Mouse (Mus musculus) adipocyte (in vitro differentiated cells): ENCODE results near the gene Ccdc122.

Experiments used
- DNase-seq: peaks from one replicate; pipeline ENCODE4 v3.0.0-alpha.2; 2016; ENCODE audit warnings: low spot score

The Ccdc122 gene

DNA sequence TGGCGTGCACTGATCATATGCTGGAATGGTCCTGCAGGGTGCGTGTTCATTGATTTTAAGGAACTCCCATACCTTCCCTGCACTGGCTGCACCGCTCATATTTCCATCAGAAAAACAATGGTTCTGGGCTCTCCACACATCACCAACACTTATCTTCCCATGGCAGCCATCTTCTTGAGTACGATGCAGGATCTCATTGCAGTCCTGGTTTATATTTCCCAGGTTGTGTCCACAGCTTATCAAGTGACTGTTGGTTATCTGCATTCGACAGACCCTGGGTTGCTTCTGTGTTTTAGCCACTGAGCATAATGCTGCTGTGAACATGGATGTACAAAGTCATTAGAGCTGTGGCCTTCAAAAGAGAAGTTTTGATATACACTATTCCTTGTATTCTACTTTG is 94.0 kb downstream of the Ccdc122 start:
- DNase-seq, result no peak

DNA sequence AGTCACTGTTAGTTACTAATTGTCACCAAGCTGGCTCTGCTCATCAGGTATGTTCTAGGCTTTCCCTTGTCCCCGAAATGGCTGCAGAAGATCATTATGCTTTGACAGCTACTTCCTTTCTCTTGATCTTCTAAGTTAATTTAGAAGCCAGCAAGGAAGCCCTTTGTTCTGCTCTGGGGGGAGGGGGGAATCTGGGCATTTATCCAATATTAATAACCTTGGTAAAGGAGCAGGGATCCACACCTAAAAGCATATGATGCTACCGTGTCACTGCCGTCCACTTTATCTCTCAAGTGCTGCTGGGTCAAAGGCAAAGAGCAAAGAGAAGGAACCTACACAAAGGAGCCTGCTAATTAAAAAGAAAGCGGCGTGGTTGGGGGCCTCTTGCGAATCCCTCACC is 100.4 kb downstream of the Ccdc122 start:
- DNase-seq, result no peak

GRCm38 (mm10) chr14:77141324-77142282 is 105.0 kb downstream of the Ccdc122 start:
- peak; percentile 85 for DNase-seq

- peak; percentile 7 for DNase-seq
Measured at GRCm38 (mm10) chr14:77145103-77145502, 108.5 kb downstream of the Ccdc122 start.

- no peak for DNase-seq
Measured at GRCm38 (mm10) chr14:77147635-77148034, 111.1 kb downstream of the Ccdc122 start.

GRCm38 (mm10) chr14:77150556-77150955 is 114.0 kb downstream of the Ccdc122 start:
- DNase-seq, result no peak

DNA sequence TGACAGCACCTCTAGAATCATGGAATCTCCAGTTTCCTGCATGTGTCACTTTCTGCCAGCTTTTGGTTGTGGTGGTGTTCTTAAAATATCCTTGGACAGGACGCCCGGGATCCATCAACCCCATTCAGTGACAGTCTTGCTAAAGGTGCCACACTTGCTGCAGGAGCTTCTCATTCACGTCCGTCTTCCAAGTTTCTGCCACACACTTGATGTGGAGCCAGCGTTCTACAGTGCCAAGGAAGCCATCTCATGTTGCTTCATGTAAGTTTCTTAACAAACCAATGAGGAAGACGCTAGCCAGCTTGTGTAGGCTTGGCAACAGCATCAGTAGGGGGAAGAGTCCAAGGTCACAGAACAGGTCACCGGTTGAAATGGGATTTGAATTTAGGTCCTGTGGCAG is 114.9 kb downstream of the Ccdc122 start:
- DNase-seq, result peak; percentile 63

- peak; percentile 8 for DNase-seq
Measured at GRCm38 (mm10) chr14:77156222-77156910, 119.8 kb downstream of the Ccdc122 start, which contains the start of gene Enox1. Gene Enox1 (plus strand): TSS chr14:77156763.

GRCm38 (mm10) chr14:77156911-77157504 is 120.4 kb downstream of the Ccdc122 start:
- no peak for DNase-seq

GRCm38 (mm10) chr14:77157505-77157911 is 120.9 kb downstream of the Ccdc122 start:
- no peak for DNase-seq

DNA sequence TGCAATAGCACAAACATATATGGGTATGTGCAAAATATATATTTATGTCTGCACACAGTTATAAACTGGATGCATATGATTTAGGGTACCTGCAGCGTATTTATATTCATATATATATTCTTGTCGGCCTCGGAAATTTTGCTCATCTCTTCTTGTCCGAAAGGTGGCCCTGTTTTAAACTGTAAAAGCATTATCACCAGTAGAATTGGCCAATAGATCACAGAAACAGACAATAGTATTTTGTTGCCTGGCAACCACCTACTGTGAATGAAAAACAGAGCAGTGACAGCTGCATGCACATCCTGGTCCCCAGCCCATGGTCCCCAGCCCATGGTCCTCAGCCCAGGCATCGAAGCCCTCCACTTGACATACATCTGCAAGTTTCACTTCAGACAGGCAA is 122.8 kb downstream of the Ccdc122 start:
- DNase-seq, result no peak
